Mouse (Mus musculus): ENCODE data around the gene Scaf11. TPM values are rescaled to one million over a fixed set of nuclear protein-coding genes. Genes with fewer than 3 reads are reported as not detected.

Scaf11 gene
- polyA plus RNA-seq, 1 experiment from 2014 or later: 87.4 TPM

DNA sequence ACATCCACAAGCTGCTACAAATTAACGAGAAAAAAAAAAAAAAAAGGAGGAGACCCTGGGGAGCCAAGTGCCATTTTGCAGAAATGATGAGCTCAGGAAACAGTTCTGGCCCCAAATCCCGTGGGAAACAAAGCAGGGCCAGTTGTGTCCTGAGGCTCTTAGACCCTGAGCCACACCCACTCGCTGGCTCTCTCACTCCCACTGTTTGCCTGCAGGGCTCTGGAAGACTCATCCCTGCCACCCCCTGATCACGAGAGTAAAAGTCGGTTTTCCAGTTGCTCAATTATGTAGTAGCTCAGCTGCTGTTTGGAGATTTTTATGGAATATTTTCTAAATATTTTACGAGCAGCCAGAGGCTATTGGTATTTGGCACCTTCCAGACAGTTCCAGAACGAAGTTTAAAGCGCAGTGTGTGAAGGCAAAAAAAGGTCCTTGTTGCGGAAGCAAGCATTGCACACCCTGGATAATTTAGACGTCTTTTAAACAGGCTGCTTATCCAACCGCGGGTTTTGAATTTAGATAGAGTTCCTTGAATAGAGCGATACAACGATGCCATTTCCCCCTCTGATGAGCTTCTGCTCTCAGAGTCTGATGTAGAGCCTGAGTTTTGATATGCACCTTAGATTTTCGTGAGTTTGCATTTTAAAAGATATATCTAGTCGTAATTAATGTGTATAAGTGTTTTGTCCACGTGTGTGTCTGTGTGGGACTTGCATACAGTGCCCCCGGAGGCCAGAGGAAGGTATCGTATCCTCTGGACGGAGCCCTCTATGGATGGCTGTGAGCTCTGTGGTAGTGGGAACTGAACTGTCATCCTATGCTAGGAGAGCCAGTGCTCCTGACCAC, 28.5 kb upstream of the Scaf11 start:
- ChIA-PET CTCF (interaction anchor here (0.8 to 3.1 kb wide), 5 partner anchors 9 to 60 kb away, joined by 3 to 14 read pairs (median 3); no protein-coding TSS in a partner anchor), POLR2A (no interaction called here)
- DNase-seq (ENCODE audit: low read depth, low spot score): no peak
- TF ChIP-seq CTCF (IDR thresholded peaks at IDR 0.05): peak; percentile 44
- H3K27me3 ChIP-seq: no peaks in the 10 kb centered on the region
- in situ Hi-C loops (cut with MboI; ENCODE audit: low pct_unique_long_range_greater_than_20kb): no loop called here
- ATAC-seq: no peak

DNA sequence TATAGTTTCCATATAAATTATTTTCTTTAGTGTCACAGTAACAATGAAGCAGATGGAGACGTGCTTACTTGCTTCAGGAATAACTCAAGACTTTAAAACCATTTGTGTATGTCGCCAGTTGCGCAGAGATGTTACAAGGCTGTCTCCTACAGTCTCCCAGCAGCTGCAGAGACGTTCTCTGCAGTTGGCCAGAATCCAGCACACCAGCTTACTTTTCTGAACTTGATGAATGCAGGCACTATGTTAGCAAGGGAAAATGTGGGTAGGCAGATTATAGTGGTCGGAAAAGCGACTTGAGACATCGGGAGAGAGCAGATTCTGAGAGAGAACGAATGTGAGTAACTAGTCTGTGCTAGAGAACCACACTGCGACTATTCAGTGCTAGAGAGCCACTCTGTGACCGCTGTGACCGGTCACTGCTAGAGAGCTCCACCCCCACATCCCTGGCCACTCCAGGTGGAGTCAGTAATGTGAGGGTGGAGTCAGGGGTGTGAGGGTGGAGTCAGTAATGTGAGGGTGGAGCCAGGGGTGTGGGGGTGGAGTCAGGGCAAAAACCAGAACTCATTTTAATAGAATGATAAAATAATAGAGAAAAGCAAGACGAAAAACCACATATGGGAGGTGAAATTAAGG, 26.5 kb upstream of the Scaf11 start:
- in situ Hi-C loops (cut with MboI; ENCODE audit: low pct_unique_long_range_greater_than_20kb): no loop called here
- DNase-seq (ENCODE audit: low read depth, low spot score) (no peak), ATAC-seq (no peak)
- no peaks in the 10 kb centered on the region for H3K27me3 ChIP-seq
- ChIA-PET CTCF (interaction anchor here (1.5 kb wide), 1 partner anchor 13 kb away, joined by 4 read pairs; no protein-coding TSS in a partner anchor), POLR2A (no interaction called here)
- TF ChIP-seq CTCF (IDR thresholded peaks at IDR 0.05): no peak

DNA sequence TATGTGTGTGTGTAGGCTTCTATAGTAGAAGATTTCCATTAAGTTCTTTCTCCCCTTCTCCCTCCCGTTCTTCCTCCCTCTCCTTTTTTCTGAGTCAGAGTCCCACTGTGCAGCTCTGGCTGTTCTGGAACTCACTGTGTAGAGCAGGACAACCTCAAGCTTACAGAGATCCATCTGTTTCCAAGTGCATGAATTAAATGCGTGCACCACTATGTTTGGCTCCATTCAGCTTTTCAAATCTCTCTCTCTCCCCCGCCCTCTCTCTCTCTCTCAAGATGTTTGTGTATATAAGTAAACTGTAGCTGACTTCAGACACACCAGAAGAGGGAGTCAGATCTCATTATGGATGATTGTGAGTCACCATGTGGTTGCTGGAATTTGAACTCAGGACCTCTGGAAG, 20.2 kb upstream of the Scaf11 start:
- POLR2A ChIA-PET: no interaction called here
- CTCF ChIA-PET: interaction anchor here (0.8 to 1.2 kb wide), 2 partner anchors 11 to 26 kb away, joined by 3 read pairs; no protein-coding TSS in a partner anchor
- TF ChIP-seq CTCF (IDR thresholded peaks at IDR 0.05): no peak
- DNase-seq (ENCODE audit: low read depth, low spot score) (no peak), ATAC-seq (no peak)
- in situ Hi-C loops (cut with MboI; ENCODE audit: low pct_unique_long_range_greater_than_20kb): no loop called here
- no peaks in the 10 kb centered on the region for H3K27me3 ChIP-seq

DNA sequence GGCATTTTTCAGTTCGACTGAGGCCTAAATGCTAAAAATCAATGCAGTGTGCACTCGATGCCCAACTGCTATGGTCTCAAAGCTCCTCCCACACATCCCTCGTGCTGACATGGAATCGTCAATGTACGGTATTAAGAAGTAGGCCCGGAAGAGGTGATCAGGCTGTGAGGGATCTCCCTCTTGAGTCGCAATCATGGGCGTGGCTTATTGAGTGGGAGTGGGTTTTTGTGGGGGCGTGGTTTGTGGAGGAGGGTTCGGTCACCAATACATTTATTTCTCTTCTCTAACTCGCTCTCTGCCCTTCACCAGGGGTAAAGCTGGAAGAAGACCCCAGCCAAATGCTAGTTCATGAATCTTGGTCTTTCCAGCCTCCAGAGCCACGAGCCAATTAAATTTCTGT, 17.4 kb upstream of the Scaf11 start:
- in situ Hi-C loops (cut with MboI; ENCODE audit: low pct_unique_long_range_greater_than_20kb): no loop called here
- ATAC-seq (no peak), DNase-seq (ENCODE audit: low read depth, low spot score) (no peak)
- CTCF ChIA-PET: interaction anchor here (1.2 kb wide), 1 partner anchor 70 kb away, joined by 3 read pairs; no protein-coding TSS in a partner anchor
- no peak for TF ChIP-seq CTCF (IDR thresholded peaks at IDR 0.05)
- no peaks in the 10 kb centered on the region for H3K27me3 ChIP-seq
- POLR2A ChIA-PET: no interaction called here

DNA sequence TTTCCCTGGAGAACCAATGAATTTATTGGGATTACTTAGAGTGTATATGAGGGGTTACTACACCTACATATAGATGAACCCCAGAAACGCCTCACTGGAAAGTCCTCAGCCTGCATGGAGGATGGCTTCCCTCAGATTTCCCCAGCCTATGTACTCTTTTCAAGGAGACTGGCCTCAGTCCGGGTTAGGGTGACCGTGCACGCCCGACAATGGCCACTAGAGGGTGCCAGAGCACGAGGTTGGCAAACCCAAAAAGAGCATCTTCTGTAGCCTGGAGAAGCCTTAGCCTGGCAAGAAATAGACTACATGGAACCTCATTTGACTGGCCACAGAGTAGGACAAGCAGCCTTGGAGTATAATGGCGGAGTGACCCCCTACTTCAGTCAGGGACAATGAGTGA, 15.7 kb upstream of the Scaf11 start:
- POLR2A ChIA-PET: no interaction called here
- DNase-seq (ENCODE audit: low read depth, low spot score): no peak
- no peaks in the 10 kb centered on the region for H3K27me3 ChIP-seq
- peak; percentile 95 for TF ChIP-seq CTCF (IDR thresholded peaks at IDR 0.05)
- in situ Hi-C loops (cut with MboI; ENCODE audit: low pct_unique_long_range_greater_than_20kb): no loop called here
- peak; percentile 57 for ATAC-seq
- CTCF ChIA-PET: interaction anchor here (0.9 to 1.8 kb wide), 2 partner anchors 12 to 15 kb away, joined by 3 to 5 read pairs; no protein-coding TSS in a partner anchor

DNA sequence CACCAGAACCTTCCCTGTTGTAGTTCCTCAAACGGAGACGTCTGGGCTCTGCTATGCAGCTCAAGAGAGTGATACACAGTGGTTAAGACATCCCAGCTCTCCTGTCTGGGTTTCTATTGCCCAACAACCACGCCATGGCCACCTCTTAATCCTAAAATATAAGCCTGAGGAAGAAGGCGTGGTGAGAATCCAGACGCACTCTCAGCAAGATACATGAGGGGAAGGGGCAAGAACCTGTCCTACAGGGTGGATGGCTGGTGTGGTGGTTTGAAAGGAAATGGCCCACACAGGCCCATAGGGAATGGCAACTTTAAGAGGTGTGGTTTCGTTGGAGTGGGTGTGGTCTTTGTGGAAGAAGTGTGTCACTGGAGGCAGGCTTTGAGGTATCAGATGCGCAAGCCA, 14.9 kb upstream of the Scaf11 start:
- CTCF ChIA-PET: interaction anchor here (1.8 kb wide), 1 partner anchor 14 kb away, joined by 5 read pairs; no protein-coding TSS in a partner anchor
- POLR2A ChIA-PET: no interaction called here
- ATAC-seq (no peak), DNase-seq (ENCODE audit: low read depth, low spot score) (no peak)
- in situ Hi-C loops (cut with MboI; ENCODE audit: low pct_unique_long_range_greater_than_20kb): no loop called here
- TF ChIP-seq CTCF (IDR thresholded peaks at IDR 0.05): no peak
- no peaks in the 10 kb centered on the region for H3K27me3 ChIP-seq

DNA sequence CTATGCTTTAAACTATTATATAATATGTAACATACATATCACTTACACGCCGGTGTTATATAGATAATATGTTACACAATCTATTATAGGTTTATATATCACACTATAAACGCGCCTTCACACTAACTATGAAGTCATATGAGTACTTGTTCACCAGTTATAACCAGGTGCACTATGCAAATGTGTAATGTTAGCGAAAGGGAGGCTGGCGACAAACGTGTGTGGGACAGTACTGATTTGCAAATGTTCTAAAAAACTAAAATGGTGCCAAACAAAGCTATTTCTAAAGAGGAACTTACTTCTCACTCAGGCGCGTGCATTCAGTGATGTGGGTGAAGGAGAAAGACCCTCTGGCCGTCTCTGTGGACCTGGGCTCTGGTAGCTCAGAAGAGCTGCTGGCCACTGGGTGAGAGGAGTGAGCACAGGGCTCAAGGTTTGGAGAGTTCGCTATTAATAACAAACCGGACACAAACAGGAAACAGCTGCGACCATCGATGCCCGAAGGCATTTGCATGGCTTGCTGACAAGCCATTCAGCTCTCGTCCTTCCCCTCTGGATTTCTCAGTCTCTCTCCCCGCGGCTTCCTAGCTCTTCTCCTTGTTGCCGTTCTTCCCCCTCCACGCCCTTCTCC, 13.8 kb upstream of the Scaf11 start:
- in situ Hi-C loops (cut with MboI; ENCODE audit: low pct_unique_long_range_greater_than_20kb): no loop called here
- TF ChIP-seq CTCF (IDR thresholded peaks at IDR 0.05): no peak
- POLR2A ChIA-PET: no interaction called here
- ATAC-seq (peak; percentile 26), DNase-seq (ENCODE audit: low read depth, low spot score) (no peak)
- H3K27me3 ChIP-seq: no peaks in the 10 kb centered on the region
- CTCF ChIA-PET: interaction anchor here (0.7 to 1.8 kb wide), 3 partner anchors 11 to 192 kb away, joined by 4 to 5 read pairs (median 4); no protein-coding TSS in a partner anchor

DNA sequence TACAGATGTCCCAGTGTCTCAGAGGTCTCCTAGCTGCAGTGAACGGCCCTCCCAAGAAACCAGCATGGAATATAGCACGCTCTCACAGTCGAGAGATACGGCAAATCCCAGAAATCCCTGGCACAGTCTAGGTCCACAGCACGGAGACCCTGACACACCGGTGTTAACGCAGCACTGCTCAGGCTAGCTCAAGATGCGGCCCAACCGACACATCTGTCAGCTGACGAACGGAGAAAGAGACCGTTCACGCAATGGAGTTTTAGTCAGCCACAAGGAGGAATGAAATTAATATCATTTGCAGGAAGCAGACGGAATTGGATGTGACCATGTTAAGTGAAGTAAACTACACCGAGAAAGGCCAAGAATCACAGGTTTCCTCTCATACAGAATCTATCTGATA, 13.3 kb upstream of the Scaf11 start:
- ATAC-seq: no peak
- CTCF ChIA-PET: interaction anchor here (0.7 to 1.2 kb wide), 2 partner anchors 11 to 192 kb away, joined by 4 read pairs; no protein-coding TSS in a partner anchor
- in situ Hi-C loops (cut with MboI; ENCODE audit: low pct_unique_long_range_greater_than_20kb): no loop called here
- H3K27me3 ChIP-seq: no peaks in the 10 kb centered on the region
- DNase-seq (ENCODE audit: low read depth, low spot score): no peak
- no peak for TF ChIP-seq CTCF (IDR thresholded peaks at IDR 0.05)
- POLR2A ChIA-PET: no interaction called here

DNA sequence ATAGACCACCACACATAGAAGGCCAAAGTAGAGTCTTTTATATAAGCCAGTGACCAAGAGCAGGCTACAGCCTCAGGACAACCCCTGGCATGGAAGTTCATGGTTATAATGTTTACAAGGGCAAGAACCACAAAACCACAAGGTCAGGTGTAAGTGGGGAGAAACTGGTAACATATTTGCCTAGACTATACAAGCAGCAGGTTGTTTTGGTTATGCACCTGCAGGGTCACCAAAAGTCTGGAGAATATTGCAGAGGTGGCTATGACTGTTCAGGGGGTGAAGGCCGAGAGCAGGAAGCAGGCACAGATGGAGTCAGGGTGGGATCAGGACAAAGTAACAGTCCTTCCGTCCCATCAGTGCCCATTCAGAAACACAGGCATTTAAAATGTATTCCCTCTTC, 7.7 kb upstream of the Scaf11 start:
- DNase-seq (ENCODE audit: low read depth, low spot score) (no peak), ATAC-seq (no peak)
- in situ Hi-C loops (cut with MboI; ENCODE audit: low pct_unique_long_range_greater_than_20kb): no loop called here

DNA sequence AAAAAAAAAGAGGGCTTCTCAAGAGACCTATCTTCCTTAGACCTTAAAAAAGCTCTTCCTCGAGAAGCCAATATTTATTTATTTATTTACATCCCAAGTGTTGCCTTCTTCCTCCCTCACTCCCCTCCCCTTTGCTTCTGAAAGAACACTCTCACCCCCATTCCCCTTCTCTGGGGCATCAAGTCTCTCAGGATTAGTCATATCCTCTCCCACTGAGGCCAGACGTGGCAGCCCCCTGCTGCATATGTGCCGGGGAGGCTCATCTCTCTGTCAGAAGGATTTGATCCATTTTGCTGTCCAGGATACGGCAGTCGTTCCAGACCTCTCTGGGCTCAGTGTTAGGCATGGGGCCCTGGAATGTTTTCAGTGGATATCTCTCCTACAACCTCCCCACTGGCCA, 7.2 kb upstream of the Scaf11 start:
- ATAC-seq: no peak
- ChIA-PET CTCF (no interaction called here), POLR2A (no interaction called here)
- in situ Hi-C loops (cut with MboI; ENCODE audit: low pct_unique_long_range_greater_than_20kb): no loop called here
- no peak for DNase-seq (ENCODE audit: low read depth, low spot score)
- no peak for TF ChIP-seq CTCF (IDR thresholded peaks at IDR 0.05)
- H3K27me3 ChIP-seq: no peaks in the 10 kb centered on the region

More for the DNA sequence above, 7.7 kb upstream of the Scaf11 start:
- ChIA-PET CTCF (no interaction called here), POLR2A (no interaction called here)
- no peak for TF ChIP-seq CTCF (IDR thresholded peaks at IDR 0.05)
- no peaks in the 10 kb centered on the region for H3K27me3 ChIP-seq
